Mouse (Mus musculus) retina, postnatal 1 day (tissue): ENCODE measurements around the gene Gm6657.

Source experiments
- DNase-seq: peaks from one replicate; pipeline ENCODE4 v3.0.0-alpha.2; 2012

Gm6657 gene

GRCm38 (mm10) chr12:78193942-78194341, at the start of gene Gm6657:
Gene Gm6657 (plus strand): TSS chr12:78194242.
- no peak for DNase-seq

GRCm38 (mm10) chr12:78153308-78154002, 40.6 kb upstream of the Gm6657 start:
- DNase-seq = peak; percentile 15

GRCm38 (mm10) chr12:78170178-78170577, 23.9 kb upstream of the Gm6657 start:
- no peak for DNase-seq

- no peak for DNase-seq
Measured at GRCm38 (mm10) chr12:78173945-78174344, 20.1 kb upstream of the Gm6657 start.

GRCm38 (mm10) chr12:78174671-78175070, 19.4 kb upstream of the Gm6657 start:
- no peak for DNase-seq

- peak; percentile 1 for DNase-seq
Measured at GRCm38 (mm10) chr12:78181452-78181851, 12.6 kb upstream of the Gm6657 start.

- DNase-seq = no peak
Measured at GRCm38 (mm10) chr12:78195368-78195767, 1.3 kb downstream of the Gm6657 start.

GRCm38 (mm10) chr12:78203646-78204045, 9.6 kb downstream of the Gm6657 start:
- DNase-seq = no peak

- DNase-seq = peak; percentile 81
Measured at GRCm38 (mm10) chr12:78205915-78206570, 12.0 kb downstream of the Gm6657 start.

- no peak for DNase-seq
Measured at GRCm38 (mm10) chr12:78206571-78206960, 12.5 kb downstream of the Gm6657 start.

- no peak for DNase-seq
Measured at GRCm38 (mm10) chr12:78209856-78210255, 15.8 kb downstream of the Gm6657 start.

- DNase-seq = no peak
Measured at GRCm38 (mm10) chr12:78215490-78215889, 21.4 kb downstream of the Gm6657 start.

GRCm38 (mm10) chr12:78219191-78219825, 25.3 kb downstream of the Gm6657 start:
- DNase-seq = no peak

GRCm38 (mm10) chr12:78225707-78226518, 31.9 kb downstream of the Gm6657 start, which contains the start of gene Gphn:
Gene Gphn (plus strand): TSS chr12:78226379.
- peak; percentile 96 for DNase-seq

GRCm38 (mm10) chr12:78226519-78226875, 32.5 kb downstream of the Gm6657 start:
- no peak for DNase-seq

GRCm38 (mm10) chr12:78227021-78227932, 33.2 kb downstream of the Gm6657 start:
- DNase-seq = peak; percentile 72

GRCm38 (mm10) chr12:78228139-78228538, 34.1 kb downstream of the Gm6657 start:
- DNase-seq = no peak

- DNase-seq = no peak
Measured at GRCm38 (mm10) chr12:78232560-78232959, 38.5 kb downstream of the Gm6657 start.

- DNase-seq = peak; percentile 17
Measured at GRCm38 (mm10) chr12:78248366-78248765, 54.3 kb downstream of the Gm6657 start.

GRCm38 (mm10) chr12:78249151-78249550, 55.1 kb downstream of the Gm6657 start:
- peak; percentile 10 for DNase-seq
